Mouse (Mus musculus) megakaryocyte, embryonic 14.5 days (primary cell): ENCODE measurements at regions not wholly inside any gene's neighbourhood (a gene's known extent, or its start where the extent isn't known, plus 50 kb on each side); places are given as distances from the start of the nearest gene placed in this dataset.
A peak's percentile ranks its signal among the peaks of the same experiment; 100 is the strongest.

ENCODE experiments used
- H3K27me3 ChIP-seq: replicated peaks from 2 replicates; pipeline ENCODE3; 2012; ENCODE audit warnings: inconsistent platforms
- H3K36me3 ChIP-seq: replicated peaks from 2 replicates; pipeline ENCODE3; 2012; ENCODE audit warnings: low read length, inconsistent platforms, mixed read lengths
- H3K4me1 ChIP-seq: 2 replicates; pipeline ENCODE4 v1.6.1; 2012; ENCODE audit warnings: inconsistent platforms
- H3K4me3 ChIP-seq: replicated peaks from 2 replicates; pipeline ENCODE3; 2012; ENCODE audit warnings: moderate library complexity, mild to moderate bottlenecking, inconsistent platforms
- H3K9me3 ChIP-seq: 2 replicates; pipeline ENCODE4 v1.6.1; 2012; ENCODE audit warnings: inconsistent platforms
- FLI1 ChIP-seq: IDR thresholded peaks from 2 replicates; pipeline ENCODE4 v1.6.1; 2012; ENCODE audit warnings: low read length, inconsistent platforms, mixed read lengths
- GATA1 ChIP-seq: IDR thresholded peaks from 3 replicates; pipeline ENCODE4 v1.6.1; 2012; ENCODE audit warnings: mixed read lengths, low read length, inconsistent platforms, borderline replicate concordance

GRCm38 (mm10) chr6:84445093-84445492, 148.6 kb downstream of the Cyp26b1 start:
- TF ChIP-seq FLI1 (no peak), GATA1 (no peak)
- Histone ChIP-seq H3K36me3 (no peaks in the 10 kb centered on the region), H3K4me1 (no peaks in the 10 kb centered on the region), H3K27me3 (no peaks in the 10 kb centered on the region), H3K9me3 (peaks cover 14% of the 10 kb centered on the region), H3K4me3 (no peak overlapping the region)

- H3K36me3 ChIP-seq: no peaks in the 10 kb centered on the region
- H3K9me3 ChIP-seq: peaks cover 28% of the 10 kb centered on the region
- no peaks in the 10 kb centered on the region for H3K27me3 ChIP-seq
- no peaks in the 10 kb centered on the region for H3K4me1 ChIP-seq
- no peak overlapping the region for H3K4me3 ChIP-seq
- TF ChIP-seq GATA1 (no peak), FLI1 (no peak)
These were observed 151.0 kb downstream of the Cyp26b1 start for GRCm38 (mm10) chr6:84442667-84443066.

- H3K9me3 ChIP-seq: peaks cover 34% of the 10 kb centered on the region
- no peaks in the 10 kb centered on the region for H3K4me1 ChIP-seq
- no peaks in the 10 kb centered on the region for H3K36me3 ChIP-seq
- TF ChIP-seq GATA1: no peak
- TF ChIP-seq FLI1: no peak
- H3K4me3 ChIP-seq: no peak overlapping the region
- no peaks in the 10 kb centered on the region for H3K27me3 ChIP-seq
These were observed 151.8 kb downstream of the Cyp26b1 start for GRCm38 (mm10) chr6:84441721-84442480.

GRCm38 (mm10) chr6:84436716-84437115, 157.0 kb downstream of the Cyp26b1 start:
- Histone ChIP-seq H3K4me1 (no peaks in the 10 kb centered on the region), H3K27me3 (peaks cover 10% of the 10 kb centered on the region), H3K4me3 (no peak overlapping the region), H3K9me3 (peaks cover 34% of the 10 kb centered on the region), H3K36me3 (no peaks in the 10 kb centered on the region)
- no peak for TF ChIP-seq FLI1
- no peak for TF ChIP-seq GATA1

- H3K9me3 ChIP-seq: peaks cover 15% of the 10 kb centered on the region
- H3K4me3 ChIP-seq: no peak overlapping the region
- TF ChIP-seq FLI1 (no peak), GATA1 (no peak)
- no peaks in the 10 kb centered on the region for H3K36me3 ChIP-seq
- no peaks in the 10 kb centered on the region for H3K4me1 ChIP-seq
- H3K27me3 ChIP-seq: peaks cover 17% of the 10 kb centered on the region
These were observed 159.2 kb downstream of the Cyp26b1 start for GRCm38 (mm10) chr6:84434532-84434931.

- no peaks in the 10 kb centered on the region for H3K9me3 ChIP-seq
- no peaks in the 10 kb centered on the region for H3K36me3 ChIP-seq
- TF ChIP-seq FLI1 (no peak), GATA1 (no peak)
- no peaks in the 10 kb centered on the region for H3K4me1 ChIP-seq
- H3K27me3 ChIP-seq: peaks cover 23% of the 10 kb centered on the region
- no peak overlapping the region for H3K4me3 ChIP-seq
These were observed 162.1 kb downstream of the Cyp26b1 start for GRCm38 (mm10) chr6:84431622-84431955.

- Histone ChIP-seq H3K36me3 (no peaks in the 10 kb centered on the region), H3K4me3 (no peak overlapping the region), H3K9me3 (no peaks in the 10 kb centered on the region), H3K27me3 (peaks cover 23% of the 10 kb centered on the region), H3K4me1 (no peaks in the 10 kb centered on the region)
- TF ChIP-seq GATA1: no peak
- no peak for TF ChIP-seq FLI1
These were observed 162.6 kb downstream of the Cyp26b1 start for GRCm38 (mm10) chr6:84430925-84431621.

GRCm38 (mm10) chr6:84430146-84430545, 163.6 kb downstream of the Cyp26b1 start:
- H3K36me3 ChIP-seq: no peaks in the 10 kb centered on the region
- TF ChIP-seq FLI1 (no peak), GATA1 (no peak)
- peaks cover 23% of the 10 kb centered on the region for H3K27me3 ChIP-seq
- H3K9me3 ChIP-seq: no peaks in the 10 kb centered on the region
- no peak overlapping the region for H3K4me3 ChIP-seq
- H3K4me1 ChIP-seq: no peaks in the 10 kb centered on the region

GRCm38 (mm10) chr6:84429247-84429646, 164.5 kb downstream of the Cyp26b1 start:
- Histone ChIP-seq H3K27me3 (peaks cover 26% of the 10 kb centered on the region), H3K36me3 (no peaks in the 10 kb centered on the region), H3K4me1 (no peaks in the 10 kb centered on the region), H3K4me3 (peak overlapping the region; percentile 10), H3K9me3 (no peaks in the 10 kb centered on the region)
- no peak for TF ChIP-seq GATA1
- no peak for TF ChIP-seq FLI1

GRCm38 (mm10) chr6:84426691-84427090, 167.0 kb downstream of the Cyp26b1 start:
- TF ChIP-seq FLI1: no peak
- TF ChIP-seq GATA1: no peak
- H3K27me3 ChIP-seq: peaks cover 19% of the 10 kb centered on the region
- no peaks in the 10 kb centered on the region for H3K9me3 ChIP-seq
- H3K36me3 ChIP-seq: no peaks in the 10 kb centered on the region
- no peak overlapping the region for H3K4me3 ChIP-seq
- H3K4me1 ChIP-seq: peaks cover 5% of the 10 kb centered on the region
